Mouse (Mus musculus) midbrain, embryonic 16.5 days (tissue): ENCODE results near the gene Rsbn1. TPM values are rescaled to one million over a fixed set of nuclear protein-coding genes. Genes with fewer than 3 reads are reported as not detected.

Experiments used
- ATAC-seq: fragments of 200-750 bp; cut with Nextera tagmentation; 2 replicates; pipeline ENCODE4 v1.8.0; 2017; ENCODE audit warnings: moderate TSS enrichment
- H3K27ac ChIP-seq: fragments of 300-500 bp; sonication (generic); 2 replicates; pipeline ENCODE4 v1.5.1; 2014; ENCODE audit warnings: mild to moderate bottlenecking, low read length, mixed read lengths
- H3K27me3 ChIP-seq: fragments of 300-500 bp; sonication (generic); 2 replicates; pipeline ENCODE4 v1.6.1; 2014; ENCODE audit warnings: low read depth, low read length, mixed read lengths; ENCODE audit not compliant: control insufficient read depth, insufficient read depth
- H3K36me3 ChIP-seq: fragments of 300-500 bp; sonication (generic); 2 replicates; pipeline ENCODE4 v1.6.1; 2014; ENCODE audit warnings: mild to moderate bottlenecking, low read length, moderate library complexity, mixed read lengths; ENCODE audit not compliant: control insufficient read depth, insufficient read depth
- H3K4me1 ChIP-seq: fragments of 300-500 bp; sonication (generic); 2 replicates; pipeline ENCODE4 v1.6.1; 2014; ENCODE audit warnings: mild to moderate bottlenecking, low read length, mixed read lengths; ENCODE audit not compliant: control insufficient read depth, insufficient read depth
- H3K4me2 ChIP-seq: fragments of 300-500 bp; sonication (generic); 2 replicates; pipeline ENCODE4 v1.6.1; 2014; ENCODE audit warnings: mild to moderate bottlenecking, low read length, mixed read lengths
- H3K4me3 ChIP-seq: fragments of 300-500 bp; sonication (generic); 2 replicates; pipeline ENCODE4 v1.5.1; 2014; ENCODE audit warnings: low read depth, mild to moderate bottlenecking, low read length, moderate library complexity, mixed read lengths
- H3K9ac ChIP-seq: fragments of 300-500 bp; sonication (generic); 2 replicates; pipeline ENCODE4 v1.6.1; 2014; ENCODE audit warnings: low read depth, low read length, mixed read lengths
- H3K9me3 ChIP-seq: fragments of 300-500 bp; sonication (generic); replicated peaks from 2 replicates; pipeline ENCODE4 v1.6.1; 2014; ENCODE audit warnings: mild to moderate bottlenecking, low read length, mixed read lengths; ENCODE audit not compliant: control insufficient read depth, poor library complexity, severe bottlenecking
- WGBS: fragments of 180-500 bp; shearing (Covaris S2); extraction: QIAGEN DNeasy Blood & Tissue Kit; methylation state at CpG from one replicate; pipeline ENCODE4 v1.1.7; 2014; 5-methylcytosine and 5-hydroxymethylcytosine counted together
- polyA plus RNA-seq: library from polyadenylated mRNA; unstranded; fragments of >200 nt; fragmentation: Nextera tagmentation; extraction: Ambion mirVana; gene quantifications from 2 replicates; pipeline ENCODE4 v1.2.1, GENCODE M21; 2015

Rsbn1 gene
- polyA plus RNA-seq, 1 experiment from 2014 or later, result 22.3 TPM

- no peak overlapping the region for H3K4me3 ChIP-seq
- no peak overlapping the region for H3K9ac ChIP-seq
- no peak overlapping the region for H3K4me2 ChIP-seq
- no peak overlapping the region for H3K27ac ChIP-seq
- 0 out of 2 replicates have a peak, but pooled peaks have one; percentile 36 for ATAC-seq
- H3K27me3 ChIP-seq, result no peaks in the 10 kb centered on the region
- peaks cover 15% of the 10 kb centered on the region for H3K36me3 ChIP-seq
- no peaks in the 10 kb centered on the region for H3K9me3 ChIP-seq
- 56% methylated on average over 8 of the region's 8 CpGs for WGBS
- no peaks in the 10 kb centered on the region for H3K4me1 ChIP-seq
Measured at GRCm38 (mm10) chr3:104007479-104007878, 93.6 kb downstream of the Rsbn1 start.

- no peak overlapping the region for H3K4me3 ChIP-seq
- no peak for ATAC-seq
- no peaks in the 10 kb centered on the region for H3K9me3 ChIP-seq
- H3K27ac ChIP-seq, result no peak overlapping the region
- H3K27me3 ChIP-seq, result no peaks in the 10 kb centered on the region
- WGBS, result 93% methylated on average over 5 of the region's 5 CpGs
- no peaks in the 10 kb centered on the region for H3K4me1 ChIP-seq
- H3K9ac ChIP-seq, result no peak overlapping the region
- no peak overlapping the region for H3K4me2 ChIP-seq
- H3K36me3 ChIP-seq, result peaks cover 12% of the 10 kb centered on the region
Measured at GRCm38 (mm10) chr3:104009924-104010662, 96.2 kb downstream of the Rsbn1 start.

DNA sequence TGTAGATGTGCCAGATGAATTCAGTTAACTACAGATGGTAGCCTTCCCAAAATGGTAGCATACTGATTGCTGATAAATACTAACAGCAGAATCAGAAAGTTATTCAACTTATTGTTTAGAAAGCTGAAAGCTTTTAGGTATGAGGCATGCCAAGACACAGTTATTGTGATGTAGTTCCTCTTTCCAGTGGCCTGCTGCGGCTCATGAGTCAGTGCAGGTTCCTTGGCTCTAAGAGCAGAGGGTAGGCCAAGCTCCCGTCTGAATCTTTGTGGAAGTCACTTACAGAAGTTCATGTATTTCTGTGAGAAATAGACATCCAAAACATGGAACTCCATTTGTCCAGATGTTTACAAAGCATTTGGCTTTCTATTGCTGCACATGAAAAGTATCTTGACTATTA is 98.1 kb downstream of the Rsbn1 start:
- WGBS, result 96% methylated on average over 2 of the region's 2 CpGs
- Histone ChIP-seq H3K4me2 (no peak overlapping the region), H3K4me1 (no peaks in the 10 kb centered on the region), H3K27me3 (no peaks in the 10 kb centered on the region), H3K4me3 (no peak overlapping the region), H3K27ac (no peak overlapping the region), H3K36me3 (0 out of 2 replicates have a peak, but pooled peaks cover 4% of the 10 kb centered on the region), H3K9me3 (no peaks in the 10 kb centered on the region), H3K9ac (no peak overlapping the region)
- no peak for ATAC-seq

Other genes starting within 250 kb of the Rsbn1 start
- 4.6 and 5.3 TPM in 2 replicates for gene Olfml3, start 176.1 kb upstream of the Rsbn1 start, polyA plus RNA-seq
- gene Gm10964, start 174.8 kb upstream of the Rsbn1 start, polyA plus RNA-seq, result not detected in 2 replicates
- gene Hipk1, start 122.6 kb upstream of the Rsbn1 start, polyA plus RNA-seq, result 11.1 and 11.5 TPM in 2 replicates
- 20.3 and 22.0 TPM in 2 replicates for gene Dclre1b, start 104.7 kb upstream of the Rsbn1 start, polyA plus RNA-seq
- gene Ap4b1, start 104.6 kb upstream of the Rsbn1 start, polyA plus RNA-seq, result 20.5 and 22.8 TPM in 2 replicates
- gene Gm43064, start 104.5 kb upstream of the Rsbn1 start, polyA plus RNA-seq, result 0.15 and 0.65 TPM in 2 replicates
- gene Bcl2l15, start 81.5 kb upstream of the Rsbn1 start, polyA plus RNA-seq, result 0.31 and 0.36 TPM in 2 replicates
- gene Ptpn22, start 54.3 kb upstream of the Rsbn1 start, polyA plus RNA-seq, result 0.39 and 0.62 TPM in 2 replicates
- gene Phtf1, start 54.0 kb downstream of the Rsbn1 start, polyA plus RNA-seq, result 21.2 and 21.9 TPM in 2 replicates